ENCODE assay signal across 11 mouse cellular contexts in genomic region chr2:80413124-80413523, GRCm38 (mm10). TPM values are rescaled to one million over a fixed set of nuclear protein-coding genes. Genes with fewer than 3 reads are reported as not detected.
DNase-seq lines count a peak whose midpoint lies in the region; ATAC-seq lines count a peak whose summit lies in the region.
"Had no signal": no experiment of that assay in that cellular context is flagged by ENCODE, and none has a peak within 500 bp of the region (broad histone marks: within the 10 kb centered on the region; RNA-seq: fewer than 3 reads in every experiment).

No protein-coding gene starts in this region.

- H3K4me1 ChIP-seq in hindbrain, embryonic 13.5 days (replicated peaks), result no peaks in the 10 kb centered on the region
- no peaks in the 10 kb centered on the region for H3K4me1 ChIP-seq in hindbrain, embryonic 14.5 days (replicated peaks; ENCODE audit: control insufficient read depth, insufficient read depth, low read length)
- no peaks in the 10 kb centered on the region for H3K4me1 ChIP-seq in midbrain, embryonic 16.5 days (ENCODE audit: control insufficient read depth, insufficient read depth, low read length)
- H3K4me1 ChIP-seq in midbrain, embryonic 10.5 days, result no peaks in the 10 kb centered on the region
- peaks cover 7% of the 10 kb centered on the region; the same call in 1 of the 2 replicates for H3K4me1 ChIP-seq in embryonic facial prominence, embryonic 15.5 days

- 76% methylated on average over 18 of the region's 18 CpGs for WGBS in hindbrain, embryonic 13.5 days
- WGBS in hindbrain, embryonic 14.5 days, result 76% methylated on average over 18 of the region's 18 CpGs
- WGBS in midbrain, embryonic 16.5 days, result 71% methylated on average over 18 of the region's 18 CpGs
- 83% methylated on average over 18 of the region's 18 CpGs for WGBS in midbrain, embryonic 10.5 days
- 58% methylated on average over 18 of the region's 18 CpGs for WGBS in embryonic facial prominence, embryonic 15.5 days

- H3K9ac ChIP-seq in hindbrain, embryonic 13.5 days, result no peak overlapping the region
- no peak overlapping the region for H3K9ac ChIP-seq in hindbrain, embryonic 14.5 days
- no peak overlapping the region for H3K9ac ChIP-seq in midbrain, embryonic 16.5 days (ENCODE audit: low read depth, low read length)
- no peak overlapping the region for H3K9ac ChIP-seq in embryonic facial prominence, embryonic 15.5 days
- H3K9ac ChIP-seq: lung, embryonic 14.5 days had no signal

- no peak for DNase-seq in hindbrain, embryonic 14.5 days (ENCODE audit: low spot score)
- no peak for DNase-seq in midbrain, embryonic 10.5 days (ENCODE audit: low spot score)
- DNase-seq in heart, adult 11 months, result no peak
- DNase-seq in thymus, postnatal 4 days, result no peak
- DNase-seq: cerebellum, adult 18-20 months; heart, postnatal 36 days; kidney, adult 18-20 months; lung, embryonic 14.5 days had no signal

- H3K36me3 ChIP-seq in hindbrain, embryonic 13.5 days, result no peaks in the 10 kb centered on the region
- no peaks in the 10 kb centered on the region for H3K36me3 ChIP-seq in hindbrain, embryonic 14.5 days (replicated peaks; ENCODE audit: control insufficient read depth, insufficient read depth)
- H3K36me3 ChIP-seq in midbrain, embryonic 16.5 days (ENCODE audit: control insufficient read depth, insufficient read depth, low read length), result no peaks in the 10 kb centered on the region
- no peaks in the 10 kb centered on the region for H3K36me3 ChIP-seq in midbrain, embryonic 10.5 days
- no peaks in the 10 kb centered on the region for H3K36me3 ChIP-seq in embryonic facial prominence, embryonic 15.5 days

- H3K4me3 ChIP-seq in hindbrain, embryonic 13.5 days, result no peak overlapping the region
- H3K4me3 ChIP-seq in hindbrain, embryonic 14.5 days (replicated peaks; ENCODE audit: low read length), result no peak overlapping the region
- H3K4me3 ChIP-seq in midbrain, embryonic 16.5 days (ENCODE audit: low read depth, low read length), result 0 out of 2 replicates have a peak overlapping the region, but pooled peaks have one; percentile 5
- no peak overlapping the region for H3K4me3 ChIP-seq in midbrain, embryonic 10.5 days
- H3K4me3 ChIP-seq in embryonic facial prominence, embryonic 15.5 days (replicated peaks), result 0 out of 2 replicates have a peak overlapping the region, but pooled peaks have one; percentile 3

- no peaks in the 10 kb centered on the region for H3K9me3 ChIP-seq in hindbrain, embryonic 13.5 days
- H3K9me3 ChIP-seq in hindbrain, embryonic 14.5 days (ENCODE audit: control insufficient read depth, low read length), result no peaks in the 10 kb centered on the region
- no peaks in the 10 kb centered on the region for H3K9me3 ChIP-seq in midbrain, embryonic 16.5 days (replicated peaks; ENCODE audit: control insufficient read depth, low read length, poor library complexity, severe bottlenecking)
- no peaks in the 10 kb centered on the region for H3K9me3 ChIP-seq in midbrain, embryonic 10.5 days (replicated peaks)
- H3K9me3 ChIP-seq in embryonic facial prominence, embryonic 15.5 days (replicated peaks), result no peaks in the 10 kb centered on the region

- no peaks in the 10 kb centered on the region for H3K27me3 ChIP-seq in hindbrain, embryonic 13.5 days
- H3K27me3 ChIP-seq in hindbrain, embryonic 14.5 days (ENCODE audit: control insufficient read depth, insufficient read depth, low read length), result no peaks in the 10 kb centered on the region
- no peaks in the 10 kb centered on the region for H3K27me3 ChIP-seq in midbrain, embryonic 16.5 days (ENCODE audit: control insufficient read depth, insufficient read depth, low read depth, low read length)
- no peaks in the 10 kb centered on the region for H3K27me3 ChIP-seq in midbrain, embryonic 10.5 days (ENCODE audit: low read depth, poor library complexity, severe bottlenecking)
- H3K27me3 ChIP-seq in embryonic facial prominence, embryonic 15.5 days, result no peaks in the 10 kb centered on the region

- H3K27ac ChIP-seq in hindbrain, embryonic 13.5 days, result no peak overlapping the region
- no peak overlapping the region for H3K27ac ChIP-seq in hindbrain, embryonic 14.5 days
- no peak overlapping the region for H3K27ac ChIP-seq in midbrain, embryonic 16.5 days (ENCODE audit: low read length)
- no peak overlapping the region for H3K27ac ChIP-seq in midbrain, embryonic 10.5 days (replicated peaks)
- H3K27ac ChIP-seq in embryonic facial prominence, embryonic 15.5 days (replicated peaks), result peak overlapping the region; percentile 29; the same call in 1 of the 2 replicates

- ATAC-seq in hindbrain, embryonic 13.5 days (ENCODE audit: low FRiP score), result no peak
- no peak for ATAC-seq in hindbrain, embryonic 14.5 days (ENCODE audit: low FRiP score)
- ATAC-seq in midbrain, embryonic 16.5 days, result no peak
- no peak for ATAC-seq in embryonic facial prominence, embryonic 15.5 days (ENCODE audit: insufficient number of reproducible peaks, low FRiP score, low TSS enrichment, low read depth)

- 0 out of 2 replicates have a peak overlapping the region, but pooled peaks have one; percentile 4 for H3K4me2 ChIP-seq in hindbrain, embryonic 13.5 days
- no peak overlapping the region for H3K4me2 ChIP-seq in hindbrain, embryonic 14.5 days (replicated peaks)
- peak overlapping the region; percentile 17; the same call in 1 of the 2 replicates for H3K4me2 ChIP-seq in midbrain, embryonic 16.5 days (ENCODE audit: low read length)
- 0 out of 2 replicates have a peak overlapping the region, but pooled peaks have one; percentile 9 for H3K4me2 ChIP-seq in embryonic facial prominence, embryonic 15.5 days (replicated peaks)
- H3K4me2 ChIP-seq: lung, embryonic 14.5 days had no signal

RNA-seq across cellular contexts. Expression of gene Frzb, which starts 34.3 kb away (rescaled TPM):
- 19.2 and 22.8 TPM in 2 replicates for polyA plus RNA-seq in hindbrain, embryonic 13.5 days (2015; fragmentation: Nextera tagmentation; extraction: Ambion mirVana)
- polyA plus RNA-seq in hindbrain, embryonic 14.5 days (2014; fragmentation: Nextera tagmentation; extraction: Ambion mirVana), result 16.6 and 19.1 TPM in 2 replicates
- 2.2 and 5.1 TPM in 2 replicates for polyA plus RNA-seq in midbrain, embryonic 16.5 days (2015; fragmentation: Nextera tagmentation; extraction: Ambion mirVana)
- polyA plus RNA-seq in midbrain, embryonic 10.5 days (2016; fragmentation: Nextera tagmentation; extraction: Ambion mirVana), result 13.3 and 21.7 TPM in 2 replicates
- polyA plus RNA-seq in embryonic facial prominence, embryonic 15.5 days (2015; fragmentation: Nextera tagmentation; extraction: Ambion mirVana), result 16.9 and 20.4 TPM in 2 replicates

Comparison
In these comparisons a context has a peak if more than half of its experiments do, and no peak if none do; other contexts are left out.
1. H3K4me3 ChIP-seq: peak in midbrain, embryonic 16.5 days (single experiment) and embryonic facial prominence, embryonic 15.5 days (single experiment); none in hindbrain, embryonic 13.5 days (single experiment), hindbrain, embryonic 14.5 days (single experiment) and midbrain, embryonic 10.5 days (single experiment).